Mouse (Mus musculus) embryonic facial prominence, embryonic 13.5 days (tissue): ENCODE data around the gene Stk17b. TPM values are rescaled to one million over a fixed set of nuclear protein-coding genes. Genes with fewer than 3 reads are reported as not detected.

Experiments used
- ATAC-seq: fragments of 200-750 bp; cut with Nextera tagmentation; 2 replicates; pipeline ENCODE4 v1.8.0; 2017; ENCODE audit warnings: low read depth; ENCODE audit not compliant: insufficient number of reproducible peaks, insufficient read depth, low FRiP score, low TSS enrichment
- H3K27ac ChIP-seq: fragments of 300-500 bp; sonication (generic); 2 replicates; pipeline ENCODE4 v1.5.1; 2015; ENCODE audit warnings: moderate library complexity, mild to moderate bottlenecking, inconsistent platforms
- H3K27me3 ChIP-seq: fragments of 300-500 bp; sonication (generic); 2 replicates; pipeline ENCODE4 v1.6.1; 2015; ENCODE audit warnings: mild to moderate bottlenecking, inconsistent platforms
- H3K36me3 ChIP-seq: fragments of 300-500 bp; sonication (generic); 2 replicates; pipeline ENCODE4 v1.6.1; 2015; ENCODE audit warnings: mild to moderate bottlenecking, inconsistent platforms
- H3K4me1 ChIP-seq: fragments of 300-500 bp; sonication (generic); 2 replicates; pipeline ENCODE4 v1.6.1; 2015; ENCODE audit warnings: inconsistent platforms
- H3K4me2 ChIP-seq: fragments of 300-500 bp; sonication (generic); 2 replicates; pipeline ENCODE4 v1.6.1; 2015; ENCODE audit warnings: moderate library complexity, mild to moderate bottlenecking, inconsistent platforms
- H3K4me3 ChIP-seq: fragments of 300-500 bp; sonication (generic); 2 replicates; pipeline ENCODE4 v1.5.1; 2015; ENCODE audit warnings: mild to moderate bottlenecking, inconsistent platforms
- H3K9ac ChIP-seq: fragments of 300-500 bp; sonication (generic); 2 replicates; pipeline ENCODE4 v1.6.1; 2015; ENCODE audit warnings: mild to moderate bottlenecking, inconsistent platforms
- H3K9me3 ChIP-seq: fragments of 300-500 bp; sonication (generic); 2 replicates; pipeline ENCODE4 v1.6.1; 2016; ENCODE audit warnings: inconsistent platforms
- WGBS: fragments of 180-500 bp; shearing (Covaris S2); methylation state at CpG from one replicate; pipeline ENCODE4 v1.1.7; 2015; ENCODE audit warnings: mixed read lengths; 5-methylcytosine and 5-hydroxymethylcytosine counted together
- polyA plus RNA-seq: library from polyadenylated mRNA; unstranded; fragments of >200 nt; fragmentation: Nextera tagmentation; extraction: Ambion mirVana; gene quantifications from 2 replicates; pipeline ENCODE4 v1.2.1, GENCODE M21; 2015

Stk17b gene
- polyA plus RNA-seq, 1 experiment from 2014 or later = 10.2 TPM

DNA sequence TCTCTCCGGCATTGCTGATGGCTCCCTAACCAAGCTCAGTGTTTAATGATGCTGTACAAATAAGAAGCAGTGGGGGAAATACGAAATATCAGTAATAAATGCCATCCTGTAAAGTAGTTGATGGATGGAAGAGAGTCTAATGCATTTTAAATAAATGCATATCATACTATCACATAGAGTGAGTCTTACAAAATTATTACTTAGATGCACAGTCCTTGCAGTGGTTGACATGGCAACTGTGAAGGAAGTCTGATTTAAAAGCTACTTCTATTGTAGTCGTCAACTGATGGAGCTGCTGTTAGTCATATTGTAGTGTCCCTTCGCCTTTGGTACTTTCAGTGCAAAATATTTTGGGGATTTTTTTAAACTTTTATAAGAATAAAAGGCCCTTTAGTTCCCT lies 26.9 kb upstream of the Stk17b start:
- Histone ChIP-seq H3K36me3 (peaks cover 5% of the 10 kb centered on the region), H3K27ac (no peak overlapping the region), H3K27me3 (no peaks in the 10 kb centered on the region), H3K4me3 (no peak overlapping the region), H3K9me3 (no peaks in the 10 kb centered on the region), H3K4me1 (peaks cover 5% of the 10 kb centered on the region), H3K9ac (no peak overlapping the region), H3K4me2 (no peak overlapping the region)
- 91% methylated on average over 4 of the region's 4 CpGs for WGBS
- ATAC-seq = no peak

DNA sequence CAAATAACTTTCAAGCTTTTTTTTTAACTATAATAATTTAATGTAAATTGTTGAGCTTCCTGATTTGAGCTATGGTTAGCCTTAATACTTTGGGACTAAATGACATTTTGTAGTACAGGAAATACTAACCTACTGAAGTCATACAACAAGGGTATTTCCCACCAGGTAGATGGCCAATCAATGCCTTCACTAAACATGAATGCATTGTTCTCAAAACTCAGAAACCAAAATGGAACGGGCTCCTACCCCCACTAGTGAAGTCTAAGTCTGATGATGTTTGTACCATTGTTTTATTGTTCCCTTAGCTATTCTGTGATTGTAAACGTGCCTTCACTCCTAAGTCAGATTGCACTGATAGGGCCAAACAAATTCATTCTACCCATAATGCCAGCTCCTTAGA lies 23.2 kb upstream of the Stk17b start:
- no peak for ATAC-seq
- Histone ChIP-seq H3K36me3 (peaks cover 5% of the 10 kb centered on the region), H3K27ac (no peak overlapping the region), H3K9ac (no peak overlapping the region), H3K4me2 (no peak overlapping the region), H3K9me3 (no peaks in the 10 kb centered on the region), H3K4me3 (no peak overlapping the region), H3K27me3 (no peaks in the 10 kb centered on the region), H3K4me1 (peaks cover 5% of the 10 kb centered on the region)
- 77% methylated on average over 2 of the region's 2 CpGs for WGBS

DNA sequence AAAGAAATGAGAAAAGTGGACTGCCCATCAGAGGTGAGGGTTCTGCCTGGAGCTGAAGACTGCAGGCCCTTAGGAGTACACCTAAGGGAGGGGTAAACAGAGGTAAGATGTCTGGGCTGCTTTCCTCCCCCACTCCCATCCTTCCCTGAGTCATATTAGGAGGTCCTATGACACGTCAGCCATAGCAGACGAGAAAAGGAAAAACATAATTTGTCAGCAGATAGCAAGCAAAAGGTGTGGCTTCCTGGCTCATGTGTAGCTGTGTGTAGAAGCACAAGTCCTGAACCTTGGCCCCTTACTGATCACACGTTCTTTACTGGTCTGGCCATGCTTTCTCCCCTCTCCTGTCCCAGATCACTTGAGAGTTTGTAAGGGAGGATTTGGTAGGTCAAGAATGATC lies 12.8 kb upstream of the Stk17b start:
- no peaks in the 10 kb centered on the region for H3K27me3 ChIP-seq
- H3K9ac ChIP-seq = no peak overlapping the region
- H3K4me1 ChIP-seq = no peaks in the 10 kb centered on the region
- no peaks in the 10 kb centered on the region for H3K9me3 ChIP-seq
- no peaks in the 10 kb centered on the region for H3K36me3 ChIP-seq
- no peak overlapping the region for H3K27ac ChIP-seq
- WGBS = 51% methylated on average over 3 of the region's 3 CpGs
- no peak overlapping the region for H3K4me3 ChIP-seq
- no peak for ATAC-seq
- no peak overlapping the region for H3K4me2 ChIP-seq

DNA sequence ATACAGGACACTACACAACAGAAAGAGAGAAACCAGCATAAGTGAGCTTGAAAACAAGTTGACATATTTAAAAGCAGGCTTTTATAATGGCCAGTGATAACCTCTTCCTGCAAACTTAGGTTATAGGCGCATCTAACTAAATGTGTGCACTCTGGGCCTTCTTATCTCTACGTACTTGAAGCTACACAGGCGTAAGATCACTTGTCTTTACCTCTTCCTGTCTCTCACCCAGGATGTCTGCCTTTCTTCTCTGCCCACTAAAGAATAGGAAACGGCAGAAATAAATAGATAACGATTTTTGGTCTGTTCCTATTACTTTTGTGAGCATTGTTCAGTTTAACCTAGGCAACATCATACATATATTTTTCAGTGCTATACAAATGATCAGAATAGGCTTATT lies 12.1 kb upstream of the Stk17b start:
- Histone ChIP-seq H3K4me1 (no peaks in the 10 kb centered on the region), H3K36me3 (no peaks in the 10 kb centered on the region), H3K9ac (no peak overlapping the region), H3K27ac (no peak overlapping the region), H3K9me3 (no peaks in the 10 kb centered on the region), H3K4me2 (no peak overlapping the region), H3K4me3 (no peak overlapping the region), H3K27me3 (no peaks in the 10 kb centered on the region)
- WGBS = 90% methylated on average over 5 of the region's 5 CpGs
- ATAC-seq = no peak

- no peak overlapping the region for H3K27ac ChIP-seq
- H3K4me2 ChIP-seq = no peak overlapping the region
Measured at GRCm38 (mm10) chr1:53796271-53796670, 11.2 kb upstream of the Stk17b start.

DNA sequence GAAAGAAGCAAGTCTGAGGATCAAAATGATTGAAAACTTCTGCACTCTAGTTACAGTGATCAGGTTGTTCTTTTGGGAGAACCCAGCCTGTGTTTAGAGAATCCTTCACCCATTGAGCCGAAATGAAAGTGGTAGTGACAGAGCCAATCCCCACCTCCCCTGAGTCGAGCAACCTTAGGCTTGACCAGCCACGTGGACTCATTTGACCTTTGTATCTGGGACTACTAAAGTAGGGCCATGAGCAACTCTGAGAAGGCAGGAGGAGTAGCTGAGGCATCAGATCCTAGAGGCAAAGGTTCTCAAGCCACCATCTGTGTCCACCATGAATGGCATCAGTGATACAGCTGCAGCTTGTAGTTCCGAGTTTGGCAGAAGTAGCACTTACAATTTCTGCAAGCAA lies 10.6 kb upstream of the Stk17b start:
- no peaks in the 10 kb centered on the region for H3K27me3 ChIP-seq
- WGBS = 69% methylated on average over 4 of the region's 4 CpGs

More at GRCm38 (mm10) chr1:53796271-53796670, 11.2 kb upstream of the Stk17b start:
- Histone ChIP-seq H3K36me3 (no peaks in the 10 kb centered on the region), H3K27me3 (no peaks in the 10 kb centered on the region), H3K4me3 (no peak overlapping the region), H3K9me3 (no peaks in the 10 kb centered on the region), H3K4me1 (no peaks in the 10 kb centered on the region), H3K9ac (no peak overlapping the region)
- no peak for ATAC-seq
- WGBS = 85% methylated on average over 6 of the region's 6 CpGs

GRCm38 (mm10) chr1:53795081-53795480 lies 10.1 kb upstream of the Stk17b start:
- WGBS = 88% methylated on average over 5 of the region's 5 CpGs

More for the DNA sequence above, 10.6 kb upstream of the Stk17b start:
- Histone ChIP-seq H3K36me3 (no peaks in the 10 kb centered on the region), H3K4me1 (no peaks in the 10 kb centered on the region), H3K9ac (no peak overlapping the region), H3K27ac (no peak overlapping the region), H3K4me2 (no peak overlapping the region), H3K4me3 (no peak overlapping the region), H3K9me3 (no peaks in the 10 kb centered on the region)
- no peak for ATAC-seq

DNA sequence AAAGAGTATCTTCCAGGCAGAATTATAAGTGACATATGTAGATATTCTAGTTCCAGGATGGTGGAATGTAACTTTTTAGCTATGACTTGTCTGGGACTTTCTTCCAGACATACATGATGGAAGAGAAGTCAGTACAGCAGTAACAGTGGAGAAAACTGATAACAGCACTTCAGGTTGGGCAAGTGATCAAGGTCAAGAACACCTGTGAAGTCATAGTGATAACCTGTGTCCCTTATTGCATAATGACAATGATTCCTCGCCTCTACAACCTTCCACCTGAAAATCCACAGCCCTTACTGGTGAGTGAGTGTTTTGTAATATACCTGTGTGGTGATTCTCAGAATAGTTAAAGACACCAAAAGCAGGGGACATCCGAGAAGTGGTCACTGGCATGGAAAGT lies 9.3 kb upstream of the Stk17b start:
- ATAC-seq = no peak
- no peak overlapping the region for H3K4me3 ChIP-seq
- no peak overlapping the region for H3K9ac ChIP-seq
- H3K36me3 ChIP-seq = no peaks in the 10 kb centered on the region
- no peaks in the 10 kb centered on the region for H3K27me3 ChIP-seq
- H3K9me3 ChIP-seq = no peaks in the 10 kb centered on the region
- no peak overlapping the region for H3K27ac ChIP-seq
- no peaks in the 10 kb centered on the region for H3K4me1 ChIP-seq
- H3K4me2 ChIP-seq = no peak overlapping the region
- WGBS = 80% methylated on average over 2 of the region's 2 CpGs

More at GRCm38 (mm10) chr1:53795081-53795480, 10.1 kb upstream of the Stk17b start:
- Histone ChIP-seq H3K9ac (no peak overlapping the region), H3K27ac (no peak overlapping the region), H3K4me3 (no peak overlapping the region), H3K9me3 (no peaks in the 10 kb centered on the region), H3K4me2 (no peak overlapping the region), H3K36me3 (no peaks in the 10 kb centered on the region), H3K4me1 (no peaks in the 10 kb centered on the region), H3K27me3 (no peaks in the 10 kb centered on the region)
- no peak for ATAC-seq

DNA sequence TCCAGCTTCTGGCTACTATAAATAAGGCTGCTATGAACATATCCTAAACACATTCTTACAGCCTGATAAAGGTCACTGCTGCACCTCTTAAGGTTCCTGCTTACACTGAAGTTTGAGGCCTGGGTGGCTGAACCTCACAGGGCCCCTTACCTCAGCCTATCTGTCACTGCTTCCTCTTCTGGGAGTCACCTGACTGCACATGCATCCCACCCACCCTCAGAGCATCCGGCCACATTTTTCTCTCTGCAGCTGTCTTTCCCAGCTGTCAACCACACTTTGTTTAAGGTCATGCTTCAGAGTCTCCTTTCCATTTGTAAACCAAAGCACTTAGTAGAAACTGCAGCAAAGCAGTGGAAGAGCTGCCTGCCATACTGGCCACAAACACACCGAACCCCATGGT lies 6.3 kb upstream of the Stk17b start:
- ATAC-seq = no peak
- 84% methylated on average over 2 of the region's 2 CpGs for WGBS

DNA sequence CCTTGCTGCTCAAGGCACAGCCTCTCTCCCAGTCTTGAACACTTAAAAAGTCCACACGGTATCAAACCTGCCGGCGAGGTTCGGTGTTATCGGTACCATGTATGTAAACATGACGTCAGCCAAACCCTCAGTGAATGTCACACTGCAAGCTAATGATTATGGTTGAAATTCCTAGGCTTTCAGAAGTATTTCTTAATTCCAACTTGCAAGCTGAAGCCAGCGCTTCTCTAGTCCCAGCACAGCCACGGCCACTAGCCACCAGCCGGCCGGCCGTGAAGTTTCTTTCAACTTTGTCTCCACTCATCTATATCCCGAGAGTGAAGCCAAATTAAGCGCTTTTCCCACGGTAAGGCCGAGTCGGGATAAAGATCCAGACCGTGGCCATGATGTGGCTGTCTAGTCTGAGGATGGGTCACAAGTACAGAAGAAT lies 718 bp downstream of the Stk17b start:
- no peak overlapping the region for H3K27ac ChIP-seq
- H3K27me3 ChIP-seq = no peaks in the 10 kb centered on the region
- H3K9ac ChIP-seq = peak overlapping the region; percentile 82
- H3K4me1 ChIP-seq = 0 out of 2 replicates have a peak, but pooled peaks cover 3% of the 10 kb centered on the region
- H3K9me3 ChIP-seq = no peaks in the 10 kb centered on the region
- peak overlapping the region; percentile 70 for H3K4me2 ChIP-seq
- ATAC-seq = no peak
- H3K4me3 ChIP-seq = peak overlapping the region; percentile 85
- under 1% methylated on average over 17 of the region's 17 CpGs for WGBS
- no peaks in the 10 kb centered on the region for H3K36me3 ChIP-seq

More for the DNA sequence above, 6.3 kb upstream of the Stk17b start:
- Histone ChIP-seq H3K4me1 (no peaks in the 10 kb centered on the region), H3K36me3 (no peaks in the 10 kb centered on the region), H3K9ac (no peak overlapping the region), H3K4me2 (no peak overlapping the region), H3K4me3 (no peak overlapping the region), H3K27me3 (no peaks in the 10 kb centered on the region), H3K9me3 (no peaks in the 10 kb centered on the region), H3K27ac (no peak overlapping the region)

- H3K9me3 ChIP-seq = no peaks in the 10 kb centered on the region
- ATAC-seq = no peak
- H3K9ac ChIP-seq = no peak overlapping the region
- 91% methylated on average over 1 of the region's 1 CpGs for WGBS
- no peaks in the 10 kb centered on the region for H3K36me3 ChIP-seq
- H3K27ac ChIP-seq = no peak overlapping the region
- H3K4me1 ChIP-seq = 0 out of 2 replicates have a peak, but pooled peaks cover 3% of the 10 kb centered on the region
- no peaks in the 10 kb centered on the region for H3K27me3 ChIP-seq
- H3K4me2 ChIP-seq = no peak overlapping the region
- no peak overlapping the region for H3K4me3 ChIP-seq
Measured at GRCm38 (mm10) chr1:53782956-53783355, 2.1 kb downstream of the Stk17b start.

- no peak overlapping the region for H3K9ac ChIP-seq
- no peak overlapping the region for H3K27ac ChIP-seq
- 0 out of 2 replicates have a peak, but pooled peaks cover 3% of the 10 kb centered on the region for H3K4me1 ChIP-seq
- no peaks in the 10 kb centered on the region for H3K9me3 ChIP-seq
- no peak overlapping the region for H3K4me2 ChIP-seq
- no peaks in the 10 kb centered on the region for H3K27me3 ChIP-seq
- H3K4me3 ChIP-seq = no peak overlapping the region
- 81% methylated on average over 3 of the region's 3 CpGs for WGBS
- no peaks in the 10 kb centered on the region for H3K36me3 ChIP-seq
- no peak for ATAC-seq
Measured at GRCm38 (mm10) chr1:53782079-53782478, 2.9 kb downstream of the Stk17b start.
